Mouse (Mus musculus) spleen, postnatal 36 days (tissue): Measurements from ENCODE around the gene Rsrp1.

ENCODE experiments used
- DNase-seq, 2 experiments: peaks; one replicate each; pipeline ENCODE4 v3.0.0; 2022; ENCODE audit warnings: low spot score in 2 of 2, mixed read lengths in 1 of 2

Rsrp1 gene

DNA sequence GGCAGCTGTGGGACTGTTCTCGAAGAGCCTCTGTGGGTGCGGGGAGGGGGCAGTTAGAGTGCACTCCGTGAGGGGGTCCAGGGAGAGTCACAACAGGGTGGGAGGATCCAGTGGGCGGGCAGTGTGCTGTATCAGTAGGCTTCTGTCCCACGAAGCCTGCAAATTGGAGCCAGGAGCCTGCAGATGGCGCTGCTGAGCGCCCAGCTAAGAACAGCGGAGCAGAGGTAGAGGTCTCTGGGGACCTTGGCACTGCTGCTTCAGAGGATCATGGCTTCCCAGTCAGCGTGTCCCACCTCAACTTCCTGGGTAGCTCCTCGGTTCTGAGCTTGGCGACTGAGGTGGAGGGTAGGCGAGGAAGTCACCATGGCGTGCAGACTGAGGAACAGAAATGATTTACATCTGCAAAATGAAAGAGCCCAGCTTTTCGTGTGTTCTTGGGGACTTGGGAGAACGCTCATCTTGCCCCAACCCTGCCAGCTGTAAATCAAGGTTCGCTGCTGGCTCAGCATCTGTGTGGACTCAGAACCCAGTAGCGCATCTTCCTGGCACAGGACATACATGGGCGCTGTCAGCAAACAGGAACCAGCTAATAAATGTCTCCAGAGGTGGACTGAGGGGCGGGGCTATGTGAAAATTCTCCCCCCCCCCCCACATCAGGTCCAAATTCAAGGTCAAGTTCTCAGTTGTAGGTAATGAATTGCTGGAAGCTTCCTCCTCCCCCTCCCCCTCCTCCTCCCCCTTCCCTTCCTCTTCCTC is 39.8 kb downstream of the Rsrp1 start:
- DNase-seq: peak; percentile 51 to 59

DNA sequence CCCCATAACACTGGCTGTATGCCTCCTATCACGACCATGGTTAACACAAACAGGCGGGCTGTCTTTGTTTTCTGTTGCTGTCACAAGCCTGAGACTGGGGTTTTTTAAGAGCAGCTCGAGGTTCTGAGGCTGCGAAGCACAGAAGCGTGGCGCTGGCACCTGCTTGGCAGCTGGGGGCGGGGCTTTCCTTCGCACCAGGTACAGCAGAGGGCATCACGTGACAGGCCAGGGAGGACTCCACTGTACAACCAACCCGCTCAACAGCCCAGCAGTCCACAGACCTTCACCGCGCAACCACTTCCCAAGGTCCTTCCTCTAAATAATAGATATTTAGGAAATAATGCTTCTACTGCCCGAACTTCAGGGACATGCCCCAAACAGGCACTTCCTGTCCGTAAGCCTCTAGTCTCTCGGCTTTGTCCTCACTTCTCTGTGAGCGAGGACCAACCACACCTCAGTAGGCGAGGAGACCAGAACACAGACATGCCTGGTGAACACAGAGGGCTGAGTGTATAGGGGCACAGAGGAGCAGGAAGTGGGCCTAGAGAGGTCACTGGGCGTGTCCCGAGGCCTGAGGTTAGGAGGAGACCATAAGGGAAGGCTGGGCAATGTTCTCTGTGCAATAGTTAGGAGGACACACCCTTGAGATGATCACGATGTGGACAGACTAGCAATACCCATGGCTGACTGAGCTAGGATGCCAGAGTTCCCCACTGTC is 44.7 kb downstream of the Rsrp1 start:
- DNase-seq: peak; percentile 30 to 36

DNA sequence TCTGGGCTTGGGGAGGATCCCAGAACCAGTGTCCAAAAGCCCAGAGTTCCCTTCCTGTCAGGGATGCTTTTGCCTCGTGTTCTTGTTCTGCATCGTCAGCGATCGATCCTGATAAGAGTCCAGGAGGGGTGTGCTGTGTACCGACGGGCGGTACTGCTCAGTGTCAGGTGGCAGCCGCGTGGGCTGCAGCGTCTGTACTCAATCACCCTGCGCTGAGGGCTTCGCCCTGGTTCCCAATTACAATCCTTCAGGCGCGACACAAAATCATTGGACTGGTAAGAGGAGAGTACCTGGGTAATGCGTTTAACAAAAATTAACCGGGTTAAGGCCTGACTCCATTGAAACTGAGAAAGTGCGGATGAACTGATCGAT is 45.2 kb downstream of the Rsrp1 start:
- DNase-seq: no peak

DNA sequence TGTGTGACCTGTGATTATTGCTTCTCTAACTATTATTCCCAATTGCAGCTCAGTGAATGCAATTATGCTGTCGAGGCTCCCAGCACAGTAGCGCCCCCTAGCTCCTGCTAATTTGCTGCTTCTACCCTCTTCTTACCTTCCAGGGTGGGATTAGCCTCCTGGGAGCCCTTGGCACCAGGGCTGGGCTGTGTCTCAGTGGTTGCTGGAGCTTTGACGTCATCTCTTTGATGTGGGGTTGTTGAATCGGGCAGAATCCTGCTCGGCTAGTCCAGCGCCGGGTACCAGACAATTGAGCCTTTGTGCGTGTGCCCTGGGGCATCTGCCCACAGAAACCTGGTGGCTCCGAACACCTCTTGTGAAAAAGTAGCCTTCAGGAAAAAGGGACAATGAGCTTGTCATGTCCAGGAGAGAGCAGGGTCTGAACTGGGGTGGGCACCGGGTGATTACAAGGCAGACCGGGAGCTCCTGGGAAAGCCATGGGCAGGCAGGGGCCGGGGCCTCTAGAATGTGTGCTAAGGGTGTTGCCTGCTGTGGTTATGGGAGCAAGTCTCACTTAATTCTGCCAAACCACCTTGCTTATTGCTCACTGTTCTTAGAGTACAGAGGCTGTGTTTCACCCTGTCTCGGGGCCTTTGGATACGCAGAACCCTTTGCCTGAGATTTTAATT is 52.0 kb downstream of the Rsrp1 start:
- no peak for DNase-seq

DNA sequence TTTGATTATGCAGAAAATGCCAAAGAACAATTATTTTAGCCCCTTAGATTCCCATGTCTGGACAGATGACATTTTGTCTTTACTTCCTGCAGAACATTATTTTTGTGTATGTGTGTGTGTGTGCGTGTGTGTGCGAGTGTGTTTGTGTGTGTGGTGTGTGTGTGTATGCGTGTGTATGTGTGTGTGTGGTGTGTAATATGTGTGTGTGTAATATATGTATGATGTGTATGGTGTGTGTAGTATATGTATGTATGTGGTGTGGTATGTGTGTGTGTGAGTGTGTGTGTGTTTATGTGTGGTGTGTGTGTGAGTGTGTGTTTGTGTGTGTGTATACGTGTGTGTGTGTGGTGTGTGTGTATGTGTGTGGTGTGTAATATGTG is 52.5 kb downstream of the Rsrp1 start:
- DNase-seq: no peak
